Mouse (Mus musculus) thymus, postnatal 36 days (tissue): ENCODE results near the gene Zc3h8.

Source experiments
- DNase-seq, 2 experiments: peaks; one replicate each; pipeline ENCODE4 v3.0.0; 2022; ENCODE audit warnings: mixed read lengths in 2 of 2

Zc3h8 gene

DNA sequence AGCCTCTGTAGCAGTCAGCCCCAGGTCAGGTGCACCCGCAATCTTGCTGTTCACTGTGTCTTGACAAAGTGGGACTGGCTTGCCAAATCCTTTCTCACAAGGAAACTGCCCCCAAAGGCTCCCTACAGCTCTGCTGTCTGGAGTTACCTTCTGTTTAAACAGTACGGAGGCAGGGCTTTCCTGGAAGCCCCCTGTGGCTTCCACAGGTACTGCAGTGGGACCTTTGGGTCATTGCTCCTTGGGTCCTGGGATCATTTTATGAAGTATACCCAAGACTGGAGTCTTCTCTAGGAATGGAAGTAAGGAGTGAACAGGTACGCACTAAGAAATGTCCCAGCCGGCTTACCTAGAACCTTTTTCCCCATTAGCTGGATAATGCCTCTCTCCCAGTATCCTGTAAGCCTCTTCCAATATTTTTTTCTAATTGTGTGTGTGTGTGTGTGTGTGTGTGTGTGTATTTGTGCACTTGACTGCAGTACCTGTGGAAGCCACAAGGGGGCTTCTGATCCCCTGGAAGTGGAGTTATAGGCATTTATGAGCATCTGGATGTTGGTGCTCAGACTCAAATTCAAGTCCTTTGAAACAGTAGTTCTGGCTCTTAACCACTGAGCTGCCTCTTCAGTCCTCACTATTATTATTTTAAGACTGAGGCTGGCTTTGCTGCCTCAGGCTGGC lies 53.1 kb downstream of the Zc3h8 start:
- no peak for DNase-seq

DNA sequence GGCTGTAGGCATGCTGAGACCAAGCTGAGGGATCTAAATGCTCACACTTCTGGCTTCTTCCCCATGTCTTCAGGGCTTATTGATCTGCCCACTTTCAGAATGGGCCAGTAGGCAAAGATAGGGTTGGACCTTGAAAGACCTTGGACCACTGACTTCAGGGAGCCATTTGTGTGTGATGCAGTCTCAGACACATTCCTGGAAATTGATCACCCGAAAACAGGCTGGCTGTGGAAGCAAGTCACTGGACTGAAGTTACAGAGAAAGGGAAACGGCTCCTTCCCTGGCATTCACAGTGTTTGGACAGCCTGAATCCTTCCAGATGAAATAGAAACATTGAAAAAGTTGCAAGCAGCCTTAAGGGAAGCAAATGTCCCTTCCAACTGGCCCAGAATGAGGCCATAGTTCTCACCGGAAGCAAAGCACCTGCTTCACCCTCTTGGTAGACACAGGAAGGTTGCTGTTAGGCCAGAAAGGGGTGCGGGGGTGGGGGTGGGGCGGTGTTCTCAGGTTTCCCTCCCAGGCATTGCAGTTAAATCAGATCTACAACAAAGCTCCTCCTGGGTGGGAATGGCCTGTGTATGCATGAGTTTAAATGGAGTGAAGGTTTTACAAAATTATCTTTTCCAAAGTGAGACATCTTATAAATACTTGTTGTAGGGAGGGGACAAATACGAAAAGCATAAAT lies 55.9 kb downstream of the Zc3h8 start:
- no peak for DNase-seq

- no peak for DNase-seq
Measured at GRCm38 (mm10) chr2:128885225-128885811, 58.6 kb downstream of the Zc3h8 start.

DNA sequence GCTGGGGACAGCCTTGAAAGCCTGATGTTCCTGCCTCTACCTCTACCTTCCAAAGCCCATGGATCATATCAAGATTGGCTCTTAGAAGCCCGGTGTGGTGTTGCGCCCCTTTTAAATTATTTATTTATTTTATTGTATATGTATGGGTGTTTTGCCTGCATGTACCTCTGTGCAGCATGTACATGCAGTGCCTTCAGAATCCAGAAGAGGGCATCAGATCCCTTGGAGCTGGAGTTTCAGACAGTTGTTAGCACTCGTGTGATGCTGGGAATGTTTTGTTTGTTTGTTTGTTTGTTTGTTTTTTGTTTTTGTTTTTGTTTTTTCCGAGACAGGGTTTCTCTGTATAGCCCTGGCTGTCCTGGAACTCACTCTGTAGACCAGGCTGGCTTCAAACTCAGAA lies 62.6 kb downstream of the Zc3h8 start:
- peak; percentile 20 to 24 for DNase-seq
